Mouse (Mus musculus) limb, embryonic 13.5 days (tissue): ENCODE results near the gene Cacna1c. TPM values are rescaled to one million over a fixed set of nuclear protein-coding genes. Genes with fewer than 3 reads are reported as not detected.

Experiments
- ATAC-seq: fragments of 200-750 bp; cut with Nextera tagmentation; 2 replicates; pipeline ENCODE4 v1.8.0; 2017; ENCODE audit warnings: low read depth, moderate number of reproducible peaks, moderate TSS enrichment; ENCODE audit not compliant: low FRiP score
- H3K27ac ChIP-seq: fragments of 300-500 bp; sonication (generic); 2 replicates; pipeline ENCODE4 v1.5.1; 2015; ENCODE audit warnings: inconsistent platforms, mild to moderate bottlenecking, moderate library complexity
- H3K27me3 ChIP-seq: fragments of 300-500 bp; sonication (generic); 2 replicates; pipeline ENCODE4 v1.6.1; 2015; ENCODE audit warnings: mild to moderate bottlenecking, inconsistent platforms
- H3K36me3 ChIP-seq: fragments of 300-500 bp; sonication (generic); 2 replicates; pipeline ENCODE4 v1.6.1; 2015; ENCODE audit warnings: inconsistent platforms, mild to moderate bottlenecking, moderate library complexity
- H3K4me1 ChIP-seq: fragments of 300-500 bp; sonication (generic); 2 replicates; pipeline ENCODE4 v1.6.1; 2015; ENCODE audit warnings: inconsistent platforms
- H3K4me2 ChIP-seq: fragments of 300-500 bp; sonication (generic); replicated peaks from 2 replicates; pipeline ENCODE4 v1.6.1; 2015; ENCODE audit warnings: inconsistent platforms, mild to moderate bottlenecking, moderate library complexity
- H3K4me3 ChIP-seq: fragments of 300-500 bp; sonication (generic); 2 replicates; pipeline ENCODE4 v1.5.1; 2015; ENCODE audit warnings: moderate library complexity, mild to moderate bottlenecking, inconsistent platforms
- H3K9ac ChIP-seq: fragments of 300-500 bp; sonication (generic); 2 replicates; pipeline ENCODE4 v1.6.1; 2015; ENCODE audit warnings: mild to moderate bottlenecking, inconsistent platforms
- H3K9me3 ChIP-seq: fragments of 300-500 bp; sonication (generic); 2 replicates; pipeline ENCODE4 v1.6.1; 2016; ENCODE audit warnings: inconsistent platforms
- WGBS: fragments of 180-500 bp; shearing (Covaris S2); methylation state at CpG from one replicate; pipeline ENCODE4 v1.1.7; 2015; 5-methylcytosine and 5-hydroxymethylcytosine counted together
- polyA plus RNA-seq: library from polyadenylated mRNA; unstranded; fragments of >200 nt; fragmentation: Nextera tagmentation; extraction: Ambion mirVana; gene quantifications from 2 replicates; pipeline ENCODE4 v1.2.1, GENCODE M21; 2015

The Cacna1c gene
- polyA plus RNA-seq, 1 experiment from 2014 or later: 9.9 TPM

DNA sequence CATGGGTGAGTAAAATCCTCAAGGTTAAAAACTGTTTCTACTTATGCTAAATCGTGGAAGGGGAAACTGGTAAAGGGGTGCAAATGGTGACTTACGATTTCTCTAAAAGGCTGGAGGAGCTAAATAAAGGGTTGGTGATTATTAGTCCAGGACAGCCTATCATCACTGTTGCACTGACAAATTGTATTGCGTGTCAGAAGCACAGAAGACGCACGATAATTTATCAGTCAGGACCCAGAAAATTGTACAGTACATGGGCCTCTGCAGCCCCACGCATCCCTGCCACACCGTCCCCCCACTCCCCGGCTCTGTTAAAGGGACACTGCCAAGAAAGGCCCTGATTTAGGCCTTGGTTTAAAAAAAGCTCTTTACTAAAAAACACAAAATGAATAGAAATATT lies 352.7 kb downstream of the Cacna1c start:
- H3K4me3 ChIP-seq: no peak overlapping the region
- no peaks in the 10 kb centered on the region for H3K36me3 ChIP-seq
- no peak overlapping the region for H3K4me2 ChIP-seq
- no peak for ATAC-seq
- no peak overlapping the region for H3K27ac ChIP-seq
- peaks cover 26% of the 10 kb centered on the region for H3K4me1 ChIP-seq
- 83% methylated on average over 8 of the region's 8 CpGs for WGBS
- 0 out of 2 replicates have a peak, but pooled peaks cover 2% of the 10 kb centered on the region for H3K27me3 ChIP-seq
- H3K9ac ChIP-seq: no peak overlapping the region
- no peaks in the 10 kb centered on the region for H3K9me3 ChIP-seq

DNA sequence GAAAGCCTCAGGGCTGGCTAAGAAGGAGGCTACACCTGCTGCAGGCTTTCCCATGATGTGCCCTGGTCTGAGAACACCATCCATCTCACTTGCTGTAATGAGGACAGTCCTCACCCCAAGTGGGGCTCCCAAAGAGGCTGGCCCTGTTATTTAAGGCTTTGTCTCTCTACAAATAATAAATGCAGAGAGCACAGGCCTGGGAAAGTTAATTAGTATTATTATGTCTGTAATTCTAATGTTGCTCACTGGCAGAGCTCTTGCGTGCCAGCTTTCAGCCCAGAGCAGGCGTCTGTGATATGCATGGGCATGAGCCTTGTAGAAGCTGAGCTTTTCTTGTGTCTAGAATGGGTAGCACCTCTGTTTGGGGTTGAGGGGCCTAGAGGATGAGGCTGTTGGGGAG lies 354.3 kb downstream of the Cacna1c start:
- 91% methylated on average over 2 of the region's 2 CpGs for WGBS
- Histone ChIP-seq H3K9me3 (no peaks in the 10 kb centered on the region), H3K27me3 (0 out of 2 replicates have a peak, but pooled peaks cover 2% of the 10 kb centered on the region), H3K27ac (no peak overlapping the region), H3K4me2 (no peak overlapping the region), H3K4me1 (peaks cover 29% of the 10 kb centered on the region), H3K9ac (no peak overlapping the region; the same call in 1 of the 2 replicates), H3K4me3 (no peak overlapping the region), H3K36me3 (no peaks in the 10 kb centered on the region)
- no peak for ATAC-seq

DNA sequence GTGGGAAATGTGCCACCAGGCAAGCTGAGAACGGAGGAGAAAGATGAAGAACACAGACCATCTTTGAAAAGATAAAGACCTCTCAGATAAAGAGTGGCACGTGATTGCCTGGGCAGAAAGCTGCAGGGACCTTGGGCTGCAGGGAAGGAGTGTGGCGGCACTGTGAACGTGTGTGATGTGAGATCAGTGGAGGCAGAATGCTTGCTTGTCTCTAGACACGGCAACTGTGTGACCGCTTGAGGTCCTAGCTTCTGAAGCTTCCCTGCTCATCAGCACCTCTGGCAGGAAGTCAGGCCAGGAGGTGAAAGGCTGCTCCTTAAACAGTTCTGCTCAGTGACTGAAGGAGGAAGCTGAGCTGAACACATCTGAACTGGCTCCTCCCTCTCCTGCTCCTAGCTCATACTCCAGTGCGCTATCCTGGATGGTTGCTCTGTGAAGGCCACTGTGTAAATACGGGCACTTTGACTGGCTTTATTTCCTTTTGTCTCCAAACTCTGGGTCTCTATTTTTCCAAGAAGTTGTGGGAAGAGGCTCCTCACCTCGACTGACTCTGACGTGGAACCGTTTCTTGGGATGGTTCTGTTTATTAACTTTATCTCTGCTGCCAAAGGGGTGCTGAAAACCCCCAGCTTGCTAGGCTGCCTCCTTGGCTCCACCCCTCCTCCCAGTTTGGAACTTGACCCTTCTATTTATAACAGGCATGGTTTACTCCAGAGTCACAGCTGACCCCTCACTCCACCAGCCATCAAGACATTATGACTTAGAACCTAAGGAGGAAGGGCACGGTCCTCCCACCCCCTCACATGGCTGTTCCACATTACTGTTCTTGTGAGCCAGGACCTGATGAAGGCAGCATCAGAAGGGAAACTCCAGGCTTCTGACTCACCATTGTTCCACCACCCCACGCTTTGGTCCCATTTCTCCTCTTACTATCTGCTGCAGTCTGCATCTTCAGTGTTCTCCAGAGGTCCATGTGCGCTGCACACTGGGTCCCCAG lies 357.0 kb downstream of the Cacna1c start:
- no peak overlapping the region for H3K9ac ChIP-seq
- no peak overlapping the region for H3K4me3 ChIP-seq
- no peaks in the 10 kb centered on the region for H3K27me3 ChIP-seq
- H3K4me1 ChIP-seq: peaks cover 40% of the 10 kb centered on the region
- H3K36me3 ChIP-seq: no peaks in the 10 kb centered on the region
- WGBS: 50% methylated on average over 14 of the region's 14 CpGs
- ATAC-seq: no peak
- no peaks in the 10 kb centered on the region for H3K9me3 ChIP-seq
- H3K27ac ChIP-seq: no peak overlapping the region
- H3K4me2 ChIP-seq: no peak overlapping the region

DNA sequence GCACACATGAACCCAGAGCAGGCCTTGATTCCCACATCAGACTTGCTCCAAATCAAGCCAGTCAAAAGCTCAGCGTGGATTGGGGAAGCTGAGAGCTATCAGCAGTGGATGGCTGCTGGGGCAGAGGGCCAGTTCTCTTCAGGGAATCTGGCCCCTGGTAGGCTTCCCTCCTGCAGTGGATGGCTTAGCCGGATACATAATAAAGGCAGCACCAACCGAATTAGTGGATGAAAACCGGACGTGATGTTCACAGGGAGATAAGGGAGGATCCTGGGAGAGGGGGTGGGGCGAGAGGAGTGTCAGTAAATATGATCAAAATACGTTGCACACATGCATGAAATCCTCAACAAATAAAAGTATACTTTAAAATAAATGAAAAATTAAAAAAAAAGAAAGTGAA lies 359.5 kb downstream of the Cacna1c start:
- 47% methylated on average over 7 of the region's 7 CpGs for WGBS
- ATAC-seq: no peak

DNA sequence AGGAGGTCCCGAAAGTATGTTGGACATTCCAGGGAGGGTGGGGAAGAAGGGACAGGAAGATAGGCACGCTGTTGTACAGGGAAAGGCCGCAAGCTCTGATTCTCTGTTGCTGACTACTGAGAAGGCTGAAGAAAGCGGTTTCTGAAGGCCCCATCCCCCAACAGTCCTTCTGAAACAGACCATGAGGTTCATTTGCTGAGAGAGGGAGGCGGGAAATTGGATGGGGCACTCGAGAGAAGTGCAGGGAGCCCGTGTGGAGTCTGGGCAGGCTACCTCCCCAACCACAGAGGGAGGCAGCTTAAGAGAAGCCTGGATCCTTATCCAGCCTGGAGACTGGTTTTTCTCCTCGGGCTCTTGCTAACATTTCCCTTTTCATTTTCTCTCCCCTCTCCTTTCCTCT lies 362.2 kb downstream of the Cacna1c start:
- peaks cover 35% of the 10 kb centered on the region for H3K4me1 ChIP-seq
- no peak overlapping the region for H3K4me3 ChIP-seq
- no peak overlapping the region for H3K9ac ChIP-seq
- no peaks in the 10 kb centered on the region for H3K9me3 ChIP-seq
- WGBS: 58% methylated on average over 8 of the region's 8 CpGs
- H3K4me2 ChIP-seq: no peak overlapping the region
- H3K27ac ChIP-seq: peak overlapping the region; percentile 48; the same call in 1 of the 2 replicates
- H3K27me3 ChIP-seq: no peaks in the 10 kb centered on the region
- no peaks in the 10 kb centered on the region for H3K36me3 ChIP-seq
- no peak for ATAC-seq

More for the DNA sequence above, 359.5 kb downstream of the Cacna1c start:
- H3K9ac ChIP-seq: no peak overlapping the region
- H3K9me3 ChIP-seq: no peaks in the 10 kb centered on the region
- H3K27ac ChIP-seq: no peak overlapping the region
- H3K4me1 ChIP-seq: peaks cover 47% of the 10 kb centered on the region
- H3K27me3 ChIP-seq: no peaks in the 10 kb centered on the region
- H3K4me3 ChIP-seq: no peak overlapping the region
- H3K36me3 ChIP-seq: no peaks in the 10 kb centered on the region
- H3K4me2 ChIP-seq: no peak overlapping the region

DNA sequence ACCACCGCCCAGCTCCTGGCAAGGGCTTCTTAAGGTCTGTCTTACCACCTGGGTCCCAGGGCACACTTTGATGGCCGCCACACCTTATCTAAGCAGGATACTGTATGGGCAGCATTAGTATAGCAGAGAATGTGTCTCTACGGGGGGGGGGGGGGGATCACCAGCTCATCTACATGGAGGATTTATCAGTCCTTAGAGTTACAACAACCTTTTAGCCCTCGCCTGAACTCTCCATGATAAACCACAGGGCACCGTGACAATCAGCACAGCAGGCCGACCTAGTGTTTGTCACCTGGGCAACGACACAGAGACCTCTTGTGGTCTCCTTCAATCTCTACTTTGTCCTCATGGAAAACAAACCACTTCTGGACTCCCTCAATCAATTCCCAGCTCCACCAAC lies 363.2 kb downstream of the Cacna1c start:
- H3K4me3 ChIP-seq: no peak overlapping the region
- H3K27me3 ChIP-seq: no peaks in the 10 kb centered on the region
- H3K9me3 ChIP-seq: no peaks in the 10 kb centered on the region
- WGBS: 87% methylated on average over 7 of the region's 7 CpGs
- H3K9ac ChIP-seq: no peak overlapping the region
- no peak for ATAC-seq
- H3K4me2 ChIP-seq: no peak overlapping the region
- H3K27ac ChIP-seq: no peak overlapping the region
- peaks cover 30% of the 10 kb centered on the region for H3K4me1 ChIP-seq
- no peaks in the 10 kb centered on the region for H3K36me3 ChIP-seq

DNA sequence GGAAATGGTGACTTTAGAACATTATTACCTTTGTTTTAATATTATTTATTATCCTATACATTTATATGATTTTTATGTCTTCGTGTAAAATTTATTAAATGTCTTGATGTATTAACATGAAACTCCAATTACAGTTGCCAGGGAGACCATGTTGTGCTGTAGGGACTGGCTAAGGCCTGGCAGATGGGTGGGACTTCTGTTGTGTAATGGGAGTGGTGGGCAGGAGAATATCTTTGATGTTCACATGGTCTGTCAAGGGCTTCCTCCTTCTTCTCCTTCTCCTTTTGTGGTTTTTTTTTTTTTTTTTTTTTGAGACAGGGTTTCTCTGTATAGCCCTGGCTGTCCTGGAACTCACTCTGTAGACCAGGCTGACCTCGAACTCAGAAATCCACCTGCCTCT lies 363.6 kb downstream of the Cacna1c start:
- Histone ChIP-seq H3K4me3 (no peak overlapping the region), H3K36me3 (no peaks in the 10 kb centered on the region), H3K9me3 (no peaks in the 10 kb centered on the region), H3K9ac (no peak overlapping the region), H3K4me2 (no peak overlapping the region), H3K27ac (no peak overlapping the region), H3K4me1 (peaks cover 33% of the 10 kb centered on the region), H3K27me3 (no peaks in the 10 kb centered on the region)
- WGBS: 87% methylated on average over 2 of the region's 2 CpGs
- ATAC-seq: no peak

DNA sequence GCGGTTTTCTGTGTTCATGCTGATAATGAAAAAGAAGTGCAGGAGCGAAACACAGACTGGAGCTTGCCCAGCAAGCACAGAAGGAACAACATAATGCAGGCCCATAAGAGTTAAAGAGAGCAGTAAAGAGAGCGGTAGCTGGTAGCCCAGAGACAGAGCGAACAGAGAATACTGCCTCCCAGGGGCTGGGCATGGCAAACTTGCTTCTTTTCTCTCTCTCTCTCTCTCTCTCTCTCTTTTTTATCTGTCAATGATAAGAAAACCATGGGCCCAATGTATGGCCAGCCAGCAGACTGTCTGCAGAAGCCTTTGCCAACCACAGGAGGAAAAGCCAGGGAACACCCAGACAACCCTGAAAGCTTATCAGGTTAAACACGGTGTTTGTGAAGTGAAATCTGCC lies 365.4 kb downstream of the Cacna1c start:
- no peak overlapping the region for H3K4me2 ChIP-seq
- no peak overlapping the region for H3K4me3 ChIP-seq
- H3K27me3 ChIP-seq: no peaks in the 10 kb centered on the region
- no peaks in the 10 kb centered on the region for H3K36me3 ChIP-seq
- WGBS: 85% methylated on average over 5 of the region's 5 CpGs
- ATAC-seq: no peak
- no peak overlapping the region for H3K9ac ChIP-seq
- peaks cover 38% of the 10 kb centered on the region for H3K4me1 ChIP-seq
- H3K9me3 ChIP-seq: no peaks in the 10 kb centered on the region
- no peak overlapping the region for H3K27ac ChIP-seq

DNA sequence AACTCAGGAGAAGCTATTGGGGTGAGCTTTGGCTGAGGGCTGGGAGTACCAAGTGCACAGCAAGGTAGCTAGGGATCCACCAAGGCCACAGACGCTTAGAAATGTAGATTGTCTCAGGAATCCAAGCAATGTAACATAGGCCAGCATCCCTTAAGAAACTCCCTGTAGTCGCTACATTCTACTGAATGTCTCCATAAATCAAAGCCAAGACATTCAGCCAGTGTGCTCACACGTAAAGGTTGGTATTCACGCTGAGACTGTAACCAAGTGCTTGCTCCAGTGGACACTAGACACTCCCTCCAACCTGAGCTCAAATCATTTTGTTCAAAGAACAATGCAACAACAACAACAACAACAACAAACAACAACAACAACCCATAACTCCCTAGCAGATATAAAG lies 368.0 kb downstream of the Cacna1c start:
- WGBS: 57% methylated on average over 4 of the region's 4 CpGs
- Histone ChIP-seq H3K9ac (no peak overlapping the region), H3K36me3 (no peaks in the 10 kb centered on the region), H3K27me3 (no peaks in the 10 kb centered on the region), H3K9me3 (no peaks in the 10 kb centered on the region), H3K4me2 (no peak overlapping the region), H3K27ac (0 out of 2 replicates have a peak overlapping the region, but pooled peaks have one; percentile 73), H3K4me3 (no peak overlapping the region), H3K4me1 (peaks cover 30% of the 10 kb centered on the region)
- peak; percentile 15; the same call in 1 of the 2 replicates for ATAC-seq

DNA sequence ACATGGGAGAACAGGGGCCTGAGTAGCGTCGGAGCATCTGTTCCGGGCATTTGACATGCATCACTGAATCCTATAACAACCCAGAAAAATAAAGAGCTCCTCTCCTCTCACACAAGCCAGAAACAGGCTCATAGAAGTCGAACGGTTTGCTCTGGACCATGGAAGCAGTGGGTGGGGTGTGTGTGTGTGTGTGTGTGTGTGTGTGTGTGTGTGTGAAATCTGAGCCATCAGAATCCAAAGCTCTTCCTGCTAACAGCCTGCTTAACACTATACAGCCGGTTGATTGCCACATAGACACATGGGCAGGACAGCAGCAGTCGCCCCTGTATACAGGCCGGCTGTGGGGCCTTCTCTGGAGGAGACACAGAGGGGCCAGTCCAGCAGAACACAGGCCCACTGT lies 368.7 kb downstream of the Cacna1c start:
- 35% methylated on average over 8 of the region's 8 CpGs for WGBS
- H3K9me3 ChIP-seq: no peaks in the 10 kb centered on the region
- H3K9ac ChIP-seq: 0 out of 2 replicates have a peak overlapping the region, but pooled peaks have one; percentile 13
- H3K4me3 ChIP-seq: no peak overlapping the region
- ATAC-seq: peak; percentile 86
- H3K36me3 ChIP-seq: no peaks in the 10 kb centered on the region
- no peak overlapping the region for H3K4me2 ChIP-seq
- peak overlapping the region; percentile 73; the same call in 1 of the 2 replicates for H3K27ac ChIP-seq
- no peaks in the 10 kb centered on the region for H3K27me3 ChIP-seq
- peaks cover 30% of the 10 kb centered on the region for H3K4me1 ChIP-seq

DNA sequence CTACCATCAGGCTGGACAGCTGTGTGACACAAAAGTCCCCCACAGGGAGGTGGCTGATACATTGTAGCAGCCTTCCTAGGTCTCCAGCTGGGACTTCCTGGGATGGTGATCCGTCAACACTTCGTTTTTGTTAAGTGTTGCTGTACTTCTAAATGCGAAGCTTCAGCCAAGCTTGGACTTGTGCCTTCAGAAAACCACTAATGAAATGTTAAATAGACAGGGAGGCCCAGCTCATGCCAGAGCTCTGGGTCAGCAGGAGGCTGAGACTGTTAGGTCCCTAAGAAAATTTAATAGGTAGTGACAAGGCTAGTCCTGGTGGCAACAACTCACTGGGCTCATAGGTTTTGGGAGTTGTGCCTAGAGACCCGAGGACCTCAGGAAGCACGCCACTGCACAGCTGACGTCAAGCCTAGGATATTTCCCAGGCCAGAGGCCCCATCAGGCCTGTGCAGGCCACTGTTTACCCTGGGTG lies 370.8 kb downstream of the Cacna1c start:
- H3K4me2 ChIP-seq: no peak overlapping the region
- no peaks in the 10 kb centered on the region for H3K36me3 ChIP-seq
- no peak overlapping the region for H3K4me3 ChIP-seq
- no peak for ATAC-seq
- H3K9ac ChIP-seq: no peak overlapping the region
- no peaks in the 10 kb centered on the region for H3K27me3 ChIP-seq
- WGBS: 67% methylated on average over 6 of the region's 6 CpGs
- peaks cover 44% of the 10 kb centered on the region for H3K4me1 ChIP-seq
- no peaks in the 10 kb centered on the region for H3K9me3 ChIP-seq
- H3K27ac ChIP-seq: no peak overlapping the region

DNA sequence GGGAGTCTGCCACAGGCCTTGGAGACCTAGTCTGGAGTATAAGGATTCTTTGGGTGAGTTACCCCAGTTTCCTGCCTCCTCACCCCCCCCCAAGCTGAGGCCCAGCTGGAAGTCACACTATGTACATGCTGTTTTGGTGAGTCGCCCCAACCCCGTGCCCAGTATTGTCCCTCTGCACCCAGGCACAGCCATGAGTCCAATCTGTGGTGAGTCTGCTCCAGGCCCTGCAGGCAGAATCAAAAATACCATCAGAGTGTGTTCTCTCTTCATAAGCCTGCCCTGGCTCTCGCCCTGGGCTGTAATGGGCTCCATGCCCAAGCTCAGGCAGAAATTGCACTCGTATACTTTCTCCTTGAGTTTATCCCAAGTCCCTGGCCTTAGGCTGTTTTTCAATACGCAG lies 374.7 kb downstream of the Cacna1c start:
- no peak overlapping the region for H3K4me3 ChIP-seq
- H3K36me3 ChIP-seq: no peaks in the 10 kb centered on the region
- no peaks in the 10 kb centered on the region for H3K27me3 ChIP-seq
- 80% methylated on average over 5 of the region's 5 CpGs for WGBS
- H3K4me1 ChIP-seq: peaks cover 37% of the 10 kb centered on the region
- no peak overlapping the region for H3K9ac ChIP-seq
- H3K4me2 ChIP-seq: no peak overlapping the region
- no peak for ATAC-seq
- no peak overlapping the region for H3K27ac ChIP-seq
- H3K9me3 ChIP-seq: no peaks in the 10 kb centered on the region
